Mouse (Mus musculus): ENCODE measurements at regions not wholly inside any gene's neighbourhood (a gene's known extent, or its start where the extent isn't known, plus 50 kb on each side); places are given as distances from the start of the nearest gene placed in this dataset.

GRCm38 (mm10) chr2:137262911-137263310 is 146.5 kb upstream of the Jag1 start:
- WGBS: 86% methylated on average over 2 of the region's 2 CpGs
- Histone ChIP-seq H3K36me3 (no peaks in the 10 kb centered on the region), H3K4me1 (no peaks in the 10 kb centered on the region), H3K27ac (replicated peaks) (no peak overlapping the region), H3K9me3 (replicated peaks) (no peaks in the 10 kb centered on the region), H3K9ac (replicated peaks) (no peak overlapping the region), H3K27me3 (replicated peaks) (no peaks in the 10 kb centered on the region), H3K4me2 (no peak overlapping the region), H3K4me3 (replicated peaks) (no peak overlapping the region)
- no peak for ATAC-seq (ENCODE audit: low FRiP score)

GRCm38 (mm10) chr2:137257847-137258515 is 141.5 kb upstream of the Jag1 start:
- no peak for ATAC-seq (ENCODE audit: low FRiP score)
- no peak overlapping the region for H3K9ac ChIP-seq (replicated peaks)
- no peaks in the 10 kb centered on the region for H3K9me3 ChIP-seq (replicated peaks)
- H3K27me3 ChIP-seq (replicated peaks): no peaks in the 10 kb centered on the region
- no peak overlapping the region for H3K27ac ChIP-seq (replicated peaks)
- H3K36me3 ChIP-seq: no peaks in the 10 kb centered on the region
- H3K4me2 ChIP-seq: no peak overlapping the region
- H3K4me3 ChIP-seq (replicated peaks): no peak overlapping the region
- 88% methylated on average over 8 of the region's 8 CpGs for WGBS
- H3K4me1 ChIP-seq: no peaks in the 10 kb centered on the region

- ATAC-seq (ENCODE audit: low FRiP score): no peak
- Histone ChIP-seq H3K4me3 (replicated peaks) (no peak overlapping the region), H3K4me2 (no peak overlapping the region), H3K27me3 (replicated peaks) (no peaks in the 10 kb centered on the region), H3K36me3 (no peaks in the 10 kb centered on the region), H3K27ac (replicated peaks) (no peak overlapping the region), H3K9me3 (replicated peaks) (no peaks in the 10 kb centered on the region), H3K4me1 (no peaks in the 10 kb centered on the region; the same call in 1 of the 2 replicates), H3K9ac (replicated peaks) (no peak overlapping the region)
- WGBS: 71% methylated on average over 7 of the region's 7 CpGs
Observed at GRCm38 (mm10) chr2:137247931-137248330, 131.5 kb upstream of the Jag1 start.

- H3K9ac ChIP-seq (replicated peaks): no peak overlapping the region
- no peak overlapping the region for H3K4me2 ChIP-seq
- no peaks in the 10 kb centered on the region for H3K9me3 ChIP-seq (replicated peaks)
- WGBS: 84% methylated on average over 6 of the region's 6 CpGs
- no peak overlapping the region for H3K27ac ChIP-seq (replicated peaks)
- H3K36me3 ChIP-seq: no peaks in the 10 kb centered on the region
- no peak for ATAC-seq (ENCODE audit: low FRiP score)
- H3K27me3 ChIP-seq (replicated peaks): no peaks in the 10 kb centered on the region
- no peaks in the 10 kb centered on the region; the same call in 1 of the 2 replicates for H3K4me1 ChIP-seq
- no peak overlapping the region for H3K4me3 ChIP-seq (replicated peaks)
Observed at GRCm38 (mm10) chr2:137244370-137244769, 127.9 kb upstream of the Jag1 start.

- Histone ChIP-seq H3K27me3 (replicated peaks) (no peaks in the 10 kb centered on the region), H3K9ac (replicated peaks) (no peak overlapping the region), H3K36me3 (no peaks in the 10 kb centered on the region), H3K4me2 (no peak overlapping the region), H3K9me3 (replicated peaks) (no peaks in the 10 kb centered on the region), H3K4me3 (replicated peaks) (no peak overlapping the region), H3K27ac (replicated peaks) (no peak overlapping the region), H3K4me1 (no peaks in the 10 kb centered on the region; the same call in 1 of the 2 replicates)
- 18% methylated on average over 5 of the region's 5 CpGs for WGBS
- no peak for ATAC-seq (ENCODE audit: low FRiP score)
Observed at GRCm38 (mm10) chr2:137243914-137244313, 127.5 kb upstream of the Jag1 start.

GRCm38 (mm10) chr2:137236961-137237360 is 120.5 kb upstream of the Jag1 start:
- Histone ChIP-seq H3K4me3 (replicated peaks) (no peak overlapping the region), H3K9me3 (replicated peaks) (no peaks in the 10 kb centered on the region), H3K9ac (replicated peaks) (no peak overlapping the region), H3K4me1 (no peaks in the 10 kb centered on the region), H3K4me2 (no peak overlapping the region), H3K36me3 (no peaks in the 10 kb centered on the region), H3K27me3 (replicated peaks) (no peaks in the 10 kb centered on the region), H3K27ac (replicated peaks) (no peak overlapping the region)
- 65% methylated on average over 3 of the region's 3 CpGs for WGBS
- no peak for ATAC-seq (ENCODE audit: low FRiP score)

- Histone ChIP-seq H3K9me3 (replicated peaks) (no peaks in the 10 kb centered on the region), H3K4me3 (replicated peaks) (no peak overlapping the region), H3K4me1 (no peaks in the 10 kb centered on the region), H3K9ac (replicated peaks) (no peak overlapping the region), H3K27ac (replicated peaks) (no peak overlapping the region), H3K36me3 (no peaks in the 10 kb centered on the region), H3K27me3 (replicated peaks) (no peaks in the 10 kb centered on the region), H3K4me2 (no peak overlapping the region)
- WGBS: 79% methylated on average over 3 of the region's 3 CpGs
- ATAC-seq (ENCODE audit: low FRiP score): no peak
Observed at GRCm38 (mm10) chr2:137233936-137234335, 117.5 kb upstream of the Jag1 start.

GRCm38 (mm10) chr2:137231161-137231560 is 114.7 kb upstream of the Jag1 start:
- no peak overlapping the region for H3K9ac ChIP-seq (replicated peaks)
- H3K27ac ChIP-seq (replicated peaks): no peak overlapping the region
- H3K36me3 ChIP-seq: no peaks in the 10 kb centered on the region
- H3K4me1 ChIP-seq: no peaks in the 10 kb centered on the region
- ATAC-seq (ENCODE audit: low FRiP score): no peak
- no peaks in the 10 kb centered on the region for H3K9me3 ChIP-seq (replicated peaks)
- H3K27me3 ChIP-seq (replicated peaks): no peaks in the 10 kb centered on the region
- H3K4me2 ChIP-seq: no peak overlapping the region
- H3K4me3 ChIP-seq (replicated peaks): no peak overlapping the region

- Histone ChIP-seq H3K27ac (replicated peaks) (no peak overlapping the region), H3K9ac (replicated peaks) (no peak overlapping the region), H3K4me2 (no peak overlapping the region), H3K4me3 (replicated peaks) (no peak overlapping the region), H3K4me1 (no peaks in the 10 kb centered on the region), H3K36me3 (no peaks in the 10 kb centered on the region), H3K27me3 (replicated peaks) (no peaks in the 10 kb centered on the region), H3K9me3 (replicated peaks) (no peaks in the 10 kb centered on the region)
- peak; percentile 77 for ATAC-seq (ENCODE audit: low FRiP score)
- 9% methylated on average over 1 of the region's 1 CpGs for WGBS
Observed at GRCm38 (mm10) chr2:137229422-137230069, 113.1 kb upstream of the Jag1 start.

- no peaks in the 10 kb centered on the region for H3K9me3 ChIP-seq (replicated peaks)
- no peak for ATAC-seq (ENCODE audit: low FRiP score)
- H3K4me3 ChIP-seq (replicated peaks): no peak overlapping the region
- no peak overlapping the region for H3K27ac ChIP-seq (replicated peaks)
- H3K4me2 ChIP-seq: no peak overlapping the region
- H3K9ac ChIP-seq (replicated peaks): no peak overlapping the region
- no peaks in the 10 kb centered on the region for H3K36me3 ChIP-seq
- H3K27me3 ChIP-seq (replicated peaks): no peaks in the 10 kb centered on the region
- H3K4me1 ChIP-seq: no peaks in the 10 kb centered on the region
- WGBS: 90% methylated on average over 4 of the region's 4 CpGs
Observed at GRCm38 (mm10) chr2:137227495-137227894, 111.1 kb upstream of the Jag1 start.

- Histone ChIP-seq H3K27me3 (replicated peaks) (no peaks in the 10 kb centered on the region), H3K9me3 (replicated peaks) (no peaks in the 10 kb centered on the region), H3K4me1 (no peaks in the 10 kb centered on the region), H3K9ac (replicated peaks) (no peak overlapping the region), H3K36me3 (no peaks in the 10 kb centered on the region), H3K4me3 (replicated peaks) (no peak overlapping the region), H3K4me2 (no peak overlapping the region), H3K27ac (replicated peaks) (no peak overlapping the region)
- no peak for ATAC-seq (ENCODE audit: low FRiP score)
- WGBS: 89% methylated on average over 10 of the region's 10 CpGs
Observed at GRCm38 (mm10) chr2:137224702-137225552, 108.5 kb upstream of the Jag1 start.

GRCm38 (mm10) chr2:137215697-137216096 is 99.3 kb upstream of the Jag1 start:
- H3K27me3 ChIP-seq (replicated peaks): no peaks in the 10 kb centered on the region
- H3K9ac ChIP-seq (replicated peaks): no peak overlapping the region
- no peaks in the 10 kb centered on the region for H3K4me1 ChIP-seq
- WGBS: 76% methylated on average over 7 of the region's 7 CpGs
- H3K27ac ChIP-seq (replicated peaks): no peak overlapping the region
- no peak overlapping the region for H3K4me2 ChIP-seq
- H3K4me3 ChIP-seq (replicated peaks): no peak overlapping the region
- no peaks in the 10 kb centered on the region for H3K9me3 ChIP-seq (replicated peaks)
- no peaks in the 10 kb centered on the region for H3K36me3 ChIP-seq
- ATAC-seq (ENCODE audit: low FRiP score): no peak
